Mouse (Mus musculus): ENCODE measurements around the gene Ebf3. TPM values are rescaled to one million over a fixed set of nuclear protein-coding genes. Genes with fewer than 3 reads are reported as not detected.

Gene Ebf3
- polyA plus RNA-seq (2012; rRNA removed) (0.07 and 0.11 TPM in 2 replicates), polyA plus RNA-seq (2014; fragmentation: Nextera tagmentation; extraction: Ambion mirVana) (not detected in 2 replicates)

GRCm38 (mm10) chr7:137313904-137314691 is at the start of gene Ebf3:
Ebf3 (minus strand) TSS chr7:137314445.
- Histone ChIP-seq H3K9me3 (ENCODE audit: control insufficient read depth, low read length) (no peaks in the 10 kb centered on the region), H3K4me2 (ENCODE audit: low read depth) (peak within 1 kb of the TSS; percentile 60), H3K36me3 (replicated peaks; ENCODE audit: control insufficient read depth, insufficient read depth, low read depth) (no peaks in the 10 kb centered on the region), H3K4me3 (ENCODE audit: insufficient read depth in 1 of 2, low read depth in 2 of 2, low read length in 2 of 2) (peak within 1 kb of the TSS; percentile 41 to 42), H3K27me3 (ENCODE audit: control insufficient read depth, insufficient read depth, low read length) (peaks cover 100% of the 10 kb centered on the region), H3K9ac (replicated peaks) (no peak within 1 kb of the TSS), H3K4me1 (replicated peaks; ENCODE audit: control insufficient read depth in 2 of 2, insufficient read depth in 2 of 2, low read length in 1 of 2) (no peaks in the 10 kb centered on the region), H3K27ac (no peak within 1 kb of the TSS)
- WGBS (ENCODE audit: insufficient replicate concordance): under 1% methylated on average over 94 of the region's 127 CpGs
- DNase-seq (ENCODE audit: low read depth in 3 of 3, low spot score in 3 of 3): no peak
- peak; percentile 62 for ATAC-seq (ENCODE audit: insufficient read depth)
- no peak for TF ChIP-seq CTCF (IDR thresholded peaks at IDR 0.05; ENCODE audit: low read depth)
- no peak for TF ChIP-seq EP300 (IDR thresholded peaks at IDR 0.05; ENCODE audit: low read depth)

GRCm38 (mm10) chr7:137346860-137347259 is 32.6 kb upstream of the Ebf3 start:
- Histone ChIP-seq H3K27ac (no peak overlapping the region), H3K4me1 (replicated peaks; ENCODE audit: control insufficient read depth in 2 of 2, insufficient read depth in 2 of 2, low read length in 1 of 2) (no peaks in the 10 kb centered on the region), H3K9ac (replicated peaks) (no peak overlapping the region), H3K4me3 (ENCODE audit: insufficient read depth in 1 of 2, low read depth in 2 of 2, low read length in 2 of 2) (no peak overlapping the region), H3K9me3 (ENCODE audit: control insufficient read depth, low read length) (no peaks in the 10 kb centered on the region), H3K27me3 (ENCODE audit: control insufficient read depth, insufficient read depth, low read length) (no peaks in the 10 kb centered on the region), H3K36me3 (replicated peaks; ENCODE audit: control insufficient read depth, insufficient read depth, low read depth) (no peaks in the 10 kb centered on the region), H3K4me2 (ENCODE audit: low read depth) (no peak overlapping the region)
- TF ChIP-seq EP300 (IDR thresholded peaks at IDR 0.05; ENCODE audit: low read depth) (no peak), CTCF (IDR thresholded peaks at IDR 0.05; ENCODE audit: low read depth) (no peak)
- 63% methylated on average over 7 of the region's 7 CpGs for WGBS (ENCODE audit: insufficient replicate concordance)
- ATAC-seq (ENCODE audit: insufficient read depth) (no peak), DNase-seq (ENCODE audit: low read depth in 3 of 3, low spot score in 3 of 3) (no peak)

- WGBS (ENCODE audit: insufficient replicate concordance): 64% methylated on average over 10 of the region's 10 CpGs
- no peak for DNase-seq (ENCODE audit: low read depth in 3 of 3, low spot score in 3 of 3)
- H3K27ac ChIP-seq: no peak overlapping the region
- H3K9me3 ChIP-seq (ENCODE audit: control insufficient read depth, low read length): no peaks in the 10 kb centered on the region
- H3K9ac ChIP-seq (replicated peaks): no peak overlapping the region
- no peak overlapping the region for H3K4me3 ChIP-seq (ENCODE audit: insufficient read depth in 1 of 2, low read depth in 2 of 2, low read length in 2 of 2)
- H3K4me2 ChIP-seq (ENCODE audit: low read depth): no peak overlapping the region
- ATAC-seq (ENCODE audit: insufficient read depth): no peak
- no peaks in the 10 kb centered on the region for H3K27me3 ChIP-seq (ENCODE audit: control insufficient read depth, insufficient read depth, low read length)
- H3K4me1 ChIP-seq (replicated peaks; ENCODE audit: control insufficient read depth in 2 of 2, insufficient read depth in 2 of 2, low read length in 1 of 2): no peaks in the 10 kb centered on the region
- H3K36me3 ChIP-seq (replicated peaks; ENCODE audit: control insufficient read depth, insufficient read depth, low read depth): no peaks in the 10 kb centered on the region
- no peak for TF ChIP-seq EP300 (IDR thresholded peaks at IDR 0.05; ENCODE audit: low read depth)
- TF ChIP-seq CTCF (IDR thresholded peaks at IDR 0.05; ENCODE audit: low read depth): no peak
Measured at GRCm38 (mm10) chr7:137346068-137346467, 31.8 kb upstream of the Ebf3 start.

- H3K9me3 ChIP-seq (ENCODE audit: control insufficient read depth, low read length): no peaks in the 10 kb centered on the region
- H3K27me3 ChIP-seq (ENCODE audit: control insufficient read depth, insufficient read depth, low read length): no peaks in the 10 kb centered on the region
- no peaks in the 10 kb centered on the region for H3K4me1 ChIP-seq (replicated peaks; ENCODE audit: control insufficient read depth in 2 of 2, insufficient read depth in 2 of 2, low read length in 1 of 2)
- TF ChIP-seq EP300 (IDR thresholded peaks at IDR 0.05; ENCODE audit: low read depth): no peak
- TF ChIP-seq CTCF (IDR thresholded peaks at IDR 0.05; ENCODE audit: low read depth): no peak
- H3K27ac ChIP-seq: no peak overlapping the region
- no peak overlapping the region for H3K4me2 ChIP-seq (ENCODE audit: low read depth)
- DNase-seq (ENCODE audit: low read depth in 3 of 3, low spot score in 3 of 3): no peak
- H3K9ac ChIP-seq (replicated peaks): no peak overlapping the region
- H3K36me3 ChIP-seq (replicated peaks; ENCODE audit: control insufficient read depth, insufficient read depth, low read depth): no peaks in the 10 kb centered on the region
- no peak for ATAC-seq (ENCODE audit: insufficient read depth)
- WGBS (ENCODE audit: insufficient replicate concordance): 65% methylated on average over 2 of the region's 2 CpGs
- no peak overlapping the region for H3K4me3 ChIP-seq (ENCODE audit: insufficient read depth in 1 of 2, low read depth in 2 of 2, low read length in 2 of 2)
Measured at GRCm38 (mm10) chr7:137333951-137334350, 19.7 kb upstream of the Ebf3 start.

GRCm38 (mm10) chr7:137322926-137323325 is 8.7 kb upstream of the Ebf3 start:
- no peak overlapping the region for H3K4me3 ChIP-seq (ENCODE audit: insufficient read depth in 1 of 2, low read depth in 2 of 2, low read length in 2 of 2)
- ATAC-seq (ENCODE audit: insufficient read depth) (no peak), DNase-seq (ENCODE audit: low read depth in 3 of 3, low spot score in 3 of 3) (no peak)
- no peak overlapping the region for H3K27ac ChIP-seq
- WGBS (ENCODE audit: insufficient replicate concordance): 3% methylated on average over 21 of the region's 21 CpGs
- no peaks in the 10 kb centered on the region for H3K4me1 ChIP-seq (replicated peaks; ENCODE audit: control insufficient read depth in 2 of 2, insufficient read depth in 2 of 2, low read length in 1 of 2)
- no peak overlapping the region for H3K4me2 ChIP-seq (ENCODE audit: low read depth)
- H3K36me3 ChIP-seq (replicated peaks; ENCODE audit: control insufficient read depth, insufficient read depth, low read depth): no peaks in the 10 kb centered on the region
- no peak overlapping the region for H3K9ac ChIP-seq (replicated peaks)
- no peaks in the 10 kb centered on the region for H3K9me3 ChIP-seq (ENCODE audit: control insufficient read depth, low read length)
- H3K27me3 ChIP-seq (ENCODE audit: control insufficient read depth, insufficient read depth, low read length): peaks cover 74% of the 10 kb centered on the region
- TF ChIP-seq EP300 (IDR thresholded peaks at IDR 0.05; ENCODE audit: low read depth) (no peak), CTCF (IDR thresholded peaks at IDR 0.05; ENCODE audit: low read depth) (no peak)
